Mouse (Mus musculus): Measurements from ENCODE around the gene Aurka. TPM values are rescaled to one million over a fixed set of nuclear protein-coding genes. Genes with fewer than 3 reads are reported as not detected.
A peak's percentile ranks its signal among the peaks of the same experiment; 100 is the strongest.

Aurka gene
- total RNA-seq, 2 experiments from 2014 or later: 23.2 to 31.3 TPM

- no peak for ATAC-seq (replicated peaks; ENCODE audit: low FRiP score, poor library complexity, severe bottlenecking)
Observed at GRCm38 (mm10) chr2:172390341-172390740, 20.0 kb upstream of the Aurka start.

GRCm38 (mm10) chr2:172384715-172385114 lies 14.4 kb upstream of the Aurka start:
- no peak for ATAC-seq (replicated peaks; ENCODE audit: low FRiP score, poor library complexity, severe bottlenecking)

GRCm38 (mm10) chr2:172381898-172382297 lies 11.6 kb upstream of the Aurka start:
- ATAC-seq (replicated peaks; ENCODE audit: low FRiP score, poor library complexity, severe bottlenecking): no peak

- no peak for ATAC-seq (replicated peaks; ENCODE audit: low FRiP score, poor library complexity, severe bottlenecking)
Observed at GRCm38 (mm10) chr2:172381341-172381740, 11.0 kb upstream of the Aurka start.

- no peak for ATAC-seq (replicated peaks; ENCODE audit: low FRiP score, poor library complexity, severe bottlenecking)
Observed at GRCm38 (mm10) chr2:172380513-172380912, 10.2 kb upstream of the Aurka start.

- ATAC-seq (replicated peaks; ENCODE audit: low FRiP score, poor library complexity, severe bottlenecking): no peak; the same call in 1 of the 2 replicates
Observed at GRCm38 (mm10) chr2:172378332-172378731, 8.0 kb upstream of the Aurka start.

GRCm38 (mm10) chr2:172376999-172377515 lies 6.7 kb upstream of the Aurka start:
- no peak for ATAC-seq (replicated peaks; ENCODE audit: low FRiP score, poor library complexity, severe bottlenecking)

- no peak for ATAC-seq (replicated peaks; ENCODE audit: low FRiP score, poor library complexity, severe bottlenecking)
Observed at GRCm38 (mm10) chr2:172376551-172376950, 6.2 kb upstream of the Aurka start.

- no peak for ATAC-seq (replicated peaks; ENCODE audit: low FRiP score, poor library complexity, severe bottlenecking)
Observed at GRCm38 (mm10) chr2:172371258-172371657, 923 bp upstream of the Aurka start.

- ATAC-seq (replicated peaks; ENCODE audit: low FRiP score, poor library complexity, severe bottlenecking): no peak
Observed at GRCm38 (mm10) chr2:172363176-172363575, 7.2 kb downstream of the Aurka start.

- ATAC-seq (replicated peaks; ENCODE audit: low FRiP score, poor library complexity, severe bottlenecking): no peak
Observed at GRCm38 (mm10) chr2:172355833-172356232, 14.5 kb downstream of the Aurka start.

- ATAC-seq (replicated peaks; ENCODE audit: low FRiP score, poor library complexity, severe bottlenecking): no peak
Observed at GRCm38 (mm10) chr2:172354761-172355160, 15.6 kb downstream of the Aurka start.

- ATAC-seq (replicated peaks; ENCODE audit: low FRiP score, poor library complexity, severe bottlenecking): no peak
Observed at GRCm38 (mm10) chr2:172353218-172353617, 17.1 kb downstream of the Aurka start.

- ATAC-seq (replicated peaks; ENCODE audit: low FRiP score, poor library complexity, severe bottlenecking): no peak
Observed at GRCm38 (mm10) chr2:172350773-172351172, 19.6 kb downstream of the Aurka start.

GRCm38 (mm10) chr2:172349776-172350175 lies 20.6 kb downstream of the Aurka start:
- no peak for ATAC-seq (replicated peaks; ENCODE audit: low FRiP score, poor library complexity, severe bottlenecking)

GRCm38 (mm10) chr2:172348297-172348950 lies 21.9 kb downstream of the Aurka start:
- ATAC-seq (replicated peaks; ENCODE audit: low FRiP score, poor library complexity, severe bottlenecking): peak; percentile 60

- ATAC-seq (replicated peaks; ENCODE audit: low FRiP score, poor library complexity, severe bottlenecking): peak; percentile 51
Observed at GRCm38 (mm10) chr2:172346933-172347611, 23.3 kb downstream of the Aurka start.

- ATAC-seq (replicated peaks; ENCODE audit: low FRiP score, poor library complexity, severe bottlenecking): peak; percentile 16; the same call in 1 of the 2 replicates
Observed at GRCm38 (mm10) chr2:172346034-172346929, 24.1 kb downstream of the Aurka start.

GRCm38 (mm10) chr2:172345258-172345738 lies 25.0 kb downstream of the Aurka start, which contains the start of gene Fam210b:
Gene Fam210b, plus strand, starts transcription at chr2:172345565.
- peak; percentile 72 for ATAC-seq (replicated peaks; ENCODE audit: low FRiP score, poor library complexity, severe bottlenecking)

- ATAC-seq (replicated peaks; ENCODE audit: low FRiP score, poor library complexity, severe bottlenecking): no peak
Observed at GRCm38 (mm10) chr2:172344669-172345068, 25.7 kb downstream of the Aurka start.

Measured in erythroblast, adult 5-6 weeks (primary cell).